Mouse (Mus musculus) heart, embryonic 10.5 days (tissue): ENCODE results near the gene Dmgdh. TPM values are rescaled to one million over a fixed set of nuclear protein-coding genes. Genes with fewer than 3 reads are reported as not detected.

Experiments used
- DNase-seq: peaks from one replicate; pipeline ENCODE4 v3.0.0-alpha.2; 2017; ENCODE audit warnings: low spot score
- H3K27ac ChIP-seq: fragments of 300-500 bp; sonication (generic); 2 replicates; pipeline ENCODE4 v1.5.1; 2016; ENCODE audit warnings: mild to moderate bottlenecking
- H3K27me3 ChIP-seq: fragments of 300-500 bp; sonication (generic); 2 replicates; pipeline ENCODE4 v1.6.1; 2016; ENCODE audit warnings: mild to moderate bottlenecking; ENCODE audit not compliant: poor library complexity, insufficient read depth, severe bottlenecking
- H3K36me3 ChIP-seq: fragments of 300-500 bp; sonication (generic); 2 replicates; pipeline ENCODE4 v1.6.1; 2016; ENCODE audit warnings: mild to moderate bottlenecking, moderate library complexity
- H3K4me1 ChIP-seq: fragments of 300-500 bp; sonication (generic); 2 replicates; pipeline ENCODE4 v1.6.1; 2016; ENCODE audit warnings: mild to moderate bottlenecking
- H3K4me3 ChIP-seq: fragments of 300-500 bp; sonication (generic); 2 replicates; pipeline ENCODE4 v1.5.1; 2016; ENCODE audit warnings: mild to moderate bottlenecking, moderate library complexity
- H3K9me3 ChIP-seq: fragments of 300-500 bp; sonication (generic); 2 replicates; pipeline ENCODE4 v1.6.1; 2016; ENCODE audit warnings: mild to moderate bottlenecking, moderate library complexity
- WGBS: fragments of 180-500 bp; shearing (Covaris S2); methylation state at CpG from one replicate; pipeline ENCODE4 v1.1.7; 2016; 5-methylcytosine and 5-hydroxymethylcytosine counted together
- polyA plus RNA-seq: library from polyadenylated mRNA; unstranded; fragments of >200 nt; fragmentation: Nextera tagmentation; extraction: Ambion mirVana; gene quantifications from 2 replicates; pipeline ENCODE4 v1.2.1, GENCODE M21; 2016

Gene Dmgdh
- polyA plus RNA-seq, 1 experiment from 2014 or later, result 1.1 TPM

DNA sequence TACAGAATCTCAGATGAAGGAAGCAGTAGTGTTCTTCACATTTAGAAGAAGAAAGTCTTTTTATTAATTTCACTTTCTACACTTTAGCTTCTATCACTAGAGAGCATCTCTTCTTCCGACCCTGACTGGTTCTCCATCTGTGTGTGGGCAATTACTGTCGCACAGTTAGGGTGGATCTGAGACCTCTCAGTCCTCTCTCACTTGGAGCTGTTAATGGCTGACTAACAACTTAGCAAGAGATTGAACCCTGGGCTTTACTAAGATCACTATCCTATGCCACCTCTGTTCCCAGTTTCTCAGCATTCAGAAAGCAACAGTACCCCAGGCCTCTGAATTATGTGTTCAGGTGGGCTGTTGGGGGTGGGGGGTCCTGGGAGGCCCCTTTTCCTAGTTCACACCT, 937 bp upstream of the Dmgdh start:
- Histone ChIP-seq H3K27me3 (peaks cover 20% of the 10 kb centered on the region), H3K36me3 (no peaks in the 10 kb centered on the region), H3K4me3 (no peak overlapping the region), H3K27ac (no peak overlapping the region), H3K9me3 (no peaks in the 10 kb centered on the region), H3K4me1 (peaks cover 14% of the 10 kb centered on the region)
- no peak for DNase-seq
- WGBS, result 53% methylated on average over 2 of the region's 2 CpGs

DNA sequence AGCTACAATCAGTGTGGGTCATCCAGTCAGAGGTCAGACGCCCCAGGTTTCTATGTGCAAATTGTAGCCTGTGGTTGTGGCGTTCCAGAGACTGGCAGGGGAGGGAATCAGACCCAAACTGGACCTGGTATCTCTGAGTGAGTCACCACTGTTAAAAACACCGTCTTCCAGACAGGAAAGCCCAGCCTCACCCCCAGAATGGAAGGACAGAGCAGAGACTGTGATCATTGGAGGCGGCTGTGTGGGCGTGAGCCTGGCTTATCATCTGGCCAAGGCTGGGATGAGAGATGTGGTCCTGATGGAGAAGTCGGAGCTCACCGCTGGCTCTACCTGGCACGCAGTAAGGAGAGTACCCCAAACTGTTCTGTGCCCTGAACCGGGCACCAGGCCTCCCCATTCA, 2.6 kb downstream of the Dmgdh start:
- no peak overlapping the region for H3K27ac ChIP-seq
- no peaks in the 10 kb centered on the region for H3K9me3 ChIP-seq

GRCm38 (mm10) chr13:93683336-93683735, 9.1 kb downstream of the Dmgdh start:
- Histone ChIP-seq H3K36me3 (no peaks in the 10 kb centered on the region), H3K4me1 (peaks cover 7% of the 10 kb centered on the region; the same call in 1 of the 2 replicates), H3K4me3 (no peak overlapping the region), H3K27me3 (no peaks in the 10 kb centered on the region), H3K9me3 (no peaks in the 10 kb centered on the region), H3K27ac (no peak overlapping the region)
- no peak for DNase-seq

More for the DNA sequence above, 2.6 kb downstream of the Dmgdh start:
- DNase-seq, result no peak
- WGBS, result 54% methylated on average over 9 of the region's 9 CpGs
- H3K4me1 ChIP-seq, result peaks cover 14% of the 10 kb centered on the region
- no peaks in the 10 kb centered on the region for H3K36me3 ChIP-seq
- peaks cover 20% of the 10 kb centered on the region for H3K27me3 ChIP-seq
- no peak overlapping the region for H3K4me3 ChIP-seq

DNA sequence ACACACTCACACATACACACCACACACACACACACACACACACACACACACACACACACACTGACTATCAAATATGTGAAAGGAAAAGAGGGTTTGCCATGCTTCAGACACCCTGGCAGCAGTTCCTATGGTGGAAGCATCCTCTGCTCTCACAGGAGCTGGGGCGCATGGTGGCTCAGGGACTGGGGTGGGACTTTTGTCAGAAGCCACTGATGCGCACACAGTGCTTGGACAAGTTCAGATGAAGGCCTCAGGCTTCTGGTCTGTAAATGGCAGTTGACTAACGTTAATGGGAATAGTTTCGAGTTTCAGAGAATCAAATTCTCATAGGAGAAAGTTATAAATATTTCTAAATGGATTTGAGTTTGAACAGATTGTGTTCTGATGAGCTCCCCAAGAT, 11.0 kb downstream of the Dmgdh start:
- peaks cover 7% of the 10 kb centered on the region; the same call in 1 of the 2 replicates for H3K4me1 ChIP-seq
- no peak overlapping the region for H3K27ac ChIP-seq
- WGBS, result 85% methylated on average over 4 of the region's 4 CpGs
- H3K9me3 ChIP-seq, result no peaks in the 10 kb centered on the region
- no peak overlapping the region for H3K4me3 ChIP-seq
- H3K27me3 ChIP-seq, result no peaks in the 10 kb centered on the region
- no peaks in the 10 kb centered on the region for H3K36me3 ChIP-seq
- DNase-seq, result no peak

DNA sequence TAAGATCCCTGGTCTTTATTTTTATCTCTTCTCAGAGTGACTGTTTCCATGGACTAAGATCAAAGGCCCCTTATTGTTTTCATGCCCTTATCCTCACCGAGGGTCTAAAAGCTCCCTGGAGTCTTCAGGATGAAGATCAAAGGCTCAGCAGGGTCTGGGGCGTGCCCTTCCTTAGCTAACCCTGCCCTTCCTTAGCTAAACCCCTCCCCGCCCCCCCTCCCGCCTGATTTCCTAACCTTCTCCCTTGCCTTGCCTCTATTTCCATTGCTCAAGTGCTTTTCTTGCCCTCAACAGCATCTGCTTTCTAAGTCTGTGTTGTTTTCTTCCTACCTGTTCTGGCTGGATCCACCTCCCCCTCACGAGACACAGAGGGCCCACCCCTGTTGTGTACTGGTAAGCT, 13.1 kb downstream of the Dmgdh start:
- H3K27me3 ChIP-seq, result no peaks in the 10 kb centered on the region
- no peak for DNase-seq
- no peak overlapping the region for H3K4me3 ChIP-seq
- H3K27ac ChIP-seq, result no peak overlapping the region
- no peaks in the 10 kb centered on the region for H3K9me3 ChIP-seq
- 9% methylated on average over 5 of the region's 5 CpGs for WGBS
- no peaks in the 10 kb centered on the region for H3K36me3 ChIP-seq
- peaks cover 7% of the 10 kb centered on the region; the same call in 1 of the 2 replicates for H3K4me1 ChIP-seq

DNA sequence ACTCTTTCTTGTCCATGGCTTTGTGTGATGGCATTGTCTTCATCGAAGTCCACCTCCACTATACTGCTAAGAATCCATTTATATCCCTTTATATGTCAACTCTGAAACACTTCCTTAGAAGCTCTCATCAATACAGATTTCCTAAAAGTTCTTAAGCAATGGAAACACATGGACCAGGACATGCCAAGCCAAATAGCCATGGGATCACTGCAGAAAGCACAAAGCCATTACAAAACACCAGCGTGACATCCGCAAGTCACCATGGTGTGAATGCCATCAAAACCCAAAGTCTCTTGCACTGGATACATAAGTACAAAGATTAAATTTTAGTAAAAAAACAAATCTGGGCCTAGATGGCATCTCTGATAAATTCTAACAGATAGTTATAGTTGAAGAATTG, 15.3 kb downstream of the Dmgdh start:
- Histone ChIP-seq H3K4me1 (peaks cover 7% of the 10 kb centered on the region; the same call in 1 of the 2 replicates), H3K27me3 (no peaks in the 10 kb centered on the region), H3K36me3 (no peaks in the 10 kb centered on the region), H3K4me3 (no peak overlapping the region), H3K27ac (no peak overlapping the region), H3K9me3 (no peaks in the 10 kb centered on the region)
- no peak for DNase-seq
- WGBS, result 88% methylated on average over 3 of the region's 3 CpGs

DNA sequence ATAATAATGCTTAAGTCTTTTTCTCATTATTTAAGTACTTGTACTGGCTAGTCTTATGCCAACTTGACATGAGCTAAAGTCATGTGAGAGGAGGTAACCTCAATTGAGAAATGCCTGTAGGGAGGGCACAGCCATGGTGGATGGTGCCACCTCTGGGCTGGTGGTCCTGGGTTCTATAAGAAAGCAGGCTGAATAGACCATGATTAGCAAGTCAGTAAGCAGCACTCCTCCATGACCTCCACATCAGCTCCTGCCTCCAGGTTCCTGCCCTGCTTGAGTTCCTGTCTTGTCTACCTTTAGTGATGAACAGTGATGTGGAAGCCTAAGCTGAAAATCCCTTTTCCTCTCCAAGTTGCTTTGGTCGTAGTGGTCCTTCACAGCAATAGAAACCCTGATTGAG, 16.6 kb downstream of the Dmgdh start:
- peaks cover 7% of the 10 kb centered on the region; the same call in 1 of the 2 replicates for H3K4me1 ChIP-seq
- no peak for DNase-seq
- 86% methylated on average over 1 of the region's 1 CpGs for WGBS
- no peaks in the 10 kb centered on the region for H3K27me3 ChIP-seq
- H3K36me3 ChIP-seq, result no peaks in the 10 kb centered on the region
- H3K4me3 ChIP-seq, result no peak overlapping the region
- H3K27ac ChIP-seq, result no peak overlapping the region
- no peaks in the 10 kb centered on the region for H3K9me3 ChIP-seq

DNA sequence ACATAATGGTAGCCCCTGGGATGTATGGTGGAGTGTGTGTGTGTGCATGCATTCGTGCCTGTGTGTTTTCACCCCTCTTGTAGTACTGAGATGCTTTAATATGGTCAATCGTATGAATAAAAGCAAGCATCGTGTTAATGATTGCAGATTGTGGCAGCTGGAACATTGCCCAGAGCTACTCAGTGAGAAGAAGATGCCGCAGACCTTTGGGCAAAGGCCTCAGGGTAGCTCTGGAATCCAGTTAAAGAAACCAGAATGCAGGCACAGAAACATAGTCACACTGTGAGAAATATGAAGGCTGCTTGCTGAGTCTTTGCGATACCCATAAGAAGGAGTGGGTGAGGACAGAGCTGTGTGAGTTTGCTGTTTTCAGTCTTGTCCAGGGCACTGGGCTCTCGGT, 24.6 kb downstream of the Dmgdh start:
- 82% methylated on average over 6 of the region's 6 CpGs for WGBS
- Histone ChIP-seq H3K27me3 (no peaks in the 10 kb centered on the region), H3K9me3 (no peaks in the 10 kb centered on the region), H3K4me1 (no peaks in the 10 kb centered on the region), H3K4me3 (no peak overlapping the region), H3K36me3 (no peaks in the 10 kb centered on the region), H3K27ac (no peak overlapping the region)
- DNase-seq, result no peak

DNA sequence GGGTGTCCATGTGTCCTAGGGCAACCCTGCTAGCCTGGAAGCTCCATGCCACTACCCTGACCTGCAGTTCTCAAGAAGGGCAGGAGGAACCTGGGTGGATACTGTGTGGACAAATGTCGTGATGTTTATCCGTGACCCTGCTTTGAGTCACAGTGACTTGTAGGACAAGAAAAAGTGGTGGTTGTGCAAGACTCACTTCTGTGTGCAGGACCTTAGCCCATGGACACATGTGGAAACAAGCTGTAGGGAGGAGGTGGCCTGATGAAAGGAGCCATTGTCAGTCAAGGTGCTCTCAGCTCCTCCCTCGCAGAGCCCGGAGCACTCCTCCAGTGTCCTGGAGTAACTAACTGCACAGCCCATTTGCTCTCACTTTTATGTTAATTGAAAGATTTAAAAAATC, 31.5 kb downstream of the Dmgdh start:
- no peaks in the 10 kb centered on the region for H3K9me3 ChIP-seq
- WGBS, result 75% methylated on average over 4 of the region's 4 CpGs
- H3K36me3 ChIP-seq, result no peaks in the 10 kb centered on the region
- no peak overlapping the region for H3K4me3 ChIP-seq
- H3K4me1 ChIP-seq, result no peaks in the 10 kb centered on the region
- H3K27ac ChIP-seq, result no peak overlapping the region
- no peaks in the 10 kb centered on the region for H3K27me3 ChIP-seq
- no peak for DNase-seq

GRCm38 (mm10) chr13:93707271-93707670, 33.0 kb downstream of the Dmgdh start:
- Histone ChIP-seq H3K9me3 (no peaks in the 10 kb centered on the region), H3K27me3 (no peaks in the 10 kb centered on the region), H3K36me3 (no peaks in the 10 kb centered on the region), H3K27ac (no peak overlapping the region), H3K4me1 (no peaks in the 10 kb centered on the region), H3K4me3 (no peak overlapping the region)
- WGBS, result 75% methylated on average over 4 of the region's 4 CpGs
- no peak for DNase-seq

GRCm38 (mm10) chr13:93710325-93710724, 36.1 kb downstream of the Dmgdh start:
- 81% methylated on average over 4 of the region's 4 CpGs for WGBS
- DNase-seq, result no peak
- H3K27ac ChIP-seq, result no peak overlapping the region
- no peaks in the 10 kb centered on the region for H3K9me3 ChIP-seq
- H3K4me3 ChIP-seq, result no peak overlapping the region
- no peaks in the 10 kb centered on the region for H3K36me3 ChIP-seq
- H3K27me3 ChIP-seq, result no peaks in the 10 kb centered on the region
- H3K4me1 ChIP-seq, result no peaks in the 10 kb centered on the region

DNA sequence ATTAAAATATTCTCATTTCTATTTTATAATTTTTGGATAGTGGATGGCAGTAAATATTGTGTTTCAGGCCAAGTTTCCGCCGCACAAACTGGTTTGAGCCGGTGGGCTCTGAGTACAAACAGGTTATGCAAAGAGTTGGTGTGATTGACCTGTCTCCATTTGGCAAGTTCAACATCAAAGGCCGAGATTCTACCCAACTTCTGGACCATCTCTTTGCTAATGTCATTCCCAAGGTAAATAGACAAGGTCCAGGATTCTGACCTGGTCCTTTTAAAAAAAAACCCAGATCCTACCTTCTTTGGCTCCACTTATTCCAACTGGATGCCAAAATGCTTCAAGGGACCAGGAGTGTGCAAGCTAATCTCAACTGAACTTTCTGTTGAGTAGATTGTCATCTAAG, 37.0 kb downstream of the Dmgdh start:
- H3K9me3 ChIP-seq, result no peaks in the 10 kb centered on the region
- H3K36me3 ChIP-seq, result no peaks in the 10 kb centered on the region
- no peak overlapping the region for H3K27ac ChIP-seq
- no peaks in the 10 kb centered on the region for H3K27me3 ChIP-seq
- H3K4me3 ChIP-seq, result no peak overlapping the region
- H3K4me1 ChIP-seq, result no peaks in the 10 kb centered on the region
- WGBS, result 84% methylated on average over 4 of the region's 4 CpGs
- DNase-seq, result no peak

DNA sequence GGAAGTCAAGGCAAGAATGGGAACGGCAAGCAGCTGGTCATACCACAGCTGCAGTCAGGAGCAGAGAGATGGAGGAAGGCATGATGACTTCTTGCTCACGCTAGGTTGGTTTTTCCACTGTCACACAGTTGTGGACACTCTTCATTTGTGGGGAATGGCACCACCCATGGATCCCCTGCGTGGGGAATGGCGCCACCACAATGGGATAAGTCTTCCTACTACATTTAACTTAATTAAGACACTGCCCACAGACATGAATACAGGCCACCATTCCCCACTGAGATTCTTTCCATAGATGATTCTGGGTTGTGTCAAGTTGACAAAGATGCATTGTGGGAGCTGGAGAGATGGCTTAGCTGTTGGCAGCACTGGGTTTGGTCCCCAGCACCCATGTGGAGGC, 38.1 kb downstream of the Dmgdh start:
- no peaks in the 10 kb centered on the region for H3K27me3 ChIP-seq
- no peak for DNase-seq
- H3K36me3 ChIP-seq, result no peaks in the 10 kb centered on the region
- no peaks in the 10 kb centered on the region for H3K9me3 ChIP-seq
- no peaks in the 10 kb centered on the region for H3K4me1 ChIP-seq
- 83% methylated on average over 4 of the region's 4 CpGs for WGBS
- no peak overlapping the region for H3K27ac ChIP-seq
- H3K4me3 ChIP-seq, result no peak overlapping the region

- DNase-seq, result no peak
- 91% methylated on average over 3 of the region's 3 CpGs for WGBS
- H3K4me1 ChIP-seq, result no peaks in the 10 kb centered on the region
Measured at GRCm38 (mm10) chr13:93713826-93714225, 39.6 kb downstream of the Dmgdh start.

More at GRCm38 (mm10) chr13:93713826-93714225, 39.6 kb downstream of the Dmgdh start:
- H3K4me3 ChIP-seq, result no peak overlapping the region
- no peaks in the 10 kb centered on the region for H3K27me3 ChIP-seq
- no peaks in the 10 kb centered on the region for H3K36me3 ChIP-seq
- no peaks in the 10 kb centered on the region for H3K9me3 ChIP-seq
- no peak overlapping the region for H3K27ac ChIP-seq
